7 mouse cellular contexts compared by ENCODE assay signal in genomic region chr12:17032694-17033463, GRCm38 (mm10). TPM values are rescaled to one million over a fixed set of nuclear protein-coding genes. Genes with fewer than 3 reads are reported as not detected.
DNase-seq lines count a peak whose midpoint lies in the region; ATAC-seq and TF ChIP-seq lines count a peak whose summit lies in the region.

No protein-coding gene starts in this region.

- H3K4me2 ChIP-seq in embryonic facial prominence, embryonic 14.5 days (ENCODE audit: low read depth, low read length): no peak overlapping the region
- no peak overlapping the region for H3K4me2 ChIP-seq in midbrain, embryonic 12.5 days (replicated peaks)

- DNase-seq in MN1 (ENCODE audit: low spot score): peak; percentile 86
- DNase-seq in adrenal gland, postnatal 36 days: peak; percentile 79 to 85
- peak; percentile 88 for DNase-seq in embryonic facial prominence, embryonic 14.5 days (ENCODE audit: low spot score)
- DNase-seq in left cerebral cortex, postnatal 14 days (ENCODE audit: low spot score in 2 of 2): peak; percentile 88 to 93

- ATAC-seq in embryonic facial prominence, embryonic 14.5 days (ENCODE audit: low read depth): no peak
- peak; percentile 63 to 66 for ATAC-seq in hematopoietic stem cell, adult 5-6 weeks (replicated peaks in 1 of 2; ENCODE audit: insufficient read depth in 1 of 2, low FRiP score in 2 of 2, low TSS enrichment in 1 of 2, low read depth in 1 of 2, poor library complexity in 2 of 2, severe bottlenecking in 2 of 2)
- ATAC-seq in midbrain, embryonic 12.5 days (ENCODE audit: low FRiP score, low read depth): 0 out of 2 replicates have a peak, but pooled peaks have one; percentile 48

- H3K27ac ChIP-seq in embryonic facial prominence, embryonic 14.5 days (replicated peaks; ENCODE audit: low read depth, low read length): no peak overlapping the region
- no peak overlapping the region for H3K27ac ChIP-seq in midbrain, embryonic 12.5 days (replicated peaks)
- H3K27ac ChIP-seq in small intestine, adult 2 months (ENCODE audit: insufficient read depth, low read depth, low read length): no peak overlapping the region

- H3K9ac ChIP-seq in embryonic facial prominence, embryonic 14.5 days (ENCODE audit: low read depth, low read length): no peak overlapping the region
- H3K9ac ChIP-seq in midbrain, embryonic 12.5 days (replicated peaks): no peak overlapping the region

- no peak overlapping the region for H3K4me3 ChIP-seq in embryonic facial prominence, embryonic 14.5 days (ENCODE audit: low read depth, low read length)
- H3K4me3 ChIP-seq in midbrain, embryonic 12.5 days: no peak overlapping the region
- H3K4me3 ChIP-seq in small intestine, adult 2 months (ENCODE audit: low read depth, low read length): no peak overlapping the region

- WGBS in embryonic facial prominence, embryonic 14.5 days: 33% methylated on average over 13 of the region's 13 CpGs
- WGBS in midbrain, embryonic 12.5 days: 36% methylated on average over 13 of the region's 13 CpGs
- 32% methylated on average over 13 of the region's 13 CpGs for WGBS in small intestine, adult 2 months

- H3K36me3 ChIP-seq in embryonic facial prominence, embryonic 14.5 days (ENCODE audit: control insufficient read depth, insufficient read depth, low read length): no peaks in the 10 kb centered on the region
- H3K36me3 ChIP-seq in midbrain, embryonic 12.5 days: no peaks in the 10 kb centered on the region
- H3K36me3 ChIP-seq in small intestine, adult 2 months (ENCODE audit: control insufficient read depth, insufficient read depth, low read length): no peaks in the 10 kb centered on the region

- no peak for TF ChIP-seq POLR2A in small intestine, adult 2 months (IDR thresholded peaks at IDR 0.05; ENCODE audit: low read depth, low read length)

- H3K4me1 ChIP-seq in embryonic facial prominence, embryonic 14.5 days (ENCODE audit: control insufficient read depth, insufficient read depth, low read length): no peaks in the 10 kb centered on the region
- H3K4me1 ChIP-seq in midbrain, embryonic 12.5 days: peaks cover 6% of the 10 kb centered on the region; the same call in 1 of the 2 replicates
- H3K4me1 ChIP-seq in small intestine, adult 2 months (ENCODE audit: control insufficient read depth, insufficient read depth, insufficient read length, low read length): no peaks in the 10 kb centered on the region

- no peaks in the 10 kb centered on the region for H3K9me3 ChIP-seq in embryonic facial prominence, embryonic 14.5 days (ENCODE audit: control insufficient read depth, low read length)
- H3K9me3 ChIP-seq in midbrain, embryonic 12.5 days: no peaks in the 10 kb centered on the region

- intact Hi-C loops in left cerebral cortex, postnatal 14 days (cut with DNase I): loop anchor here (2.0 kb wide), 2 partner anchors 144 to 224 kb away; partner anchors contain the start of gene Kcnf1

- no peaks in the 10 kb centered on the region for H3K27me3 ChIP-seq in embryonic facial prominence, embryonic 14.5 days (replicated peaks; ENCODE audit: control insufficient read depth, insufficient read depth, low read length)
- 0 out of 2 replicates have a peak, but pooled peaks cover 4% of the 10 kb centered on the region for H3K27me3 ChIP-seq in midbrain, embryonic 12.5 days
- no peaks in the 10 kb centered on the region for H3K27me3 ChIP-seq in small intestine, adult 2 months (ENCODE audit: control insufficient read depth, insufficient read depth, low read length)

- TF ChIP-seq CTCF in small intestine, adult 2 months (IDR thresholded peaks at IDR 0.05; ENCODE audit: extremely low read depth, insufficient read length, insufficient replicate concordance, low read depth, low read length): peak; percentile 24; the same call in 1 of the 2 replicates

RNA-seq across cellular contexts. Expression of gene 2410004P03Rik, which starts 21.4 kb away (rescaled TPM):
- total RNA-seq in adrenal gland, postnatal 36 days (2021): not detected
- 1.7 and 3.8 TPM in 2 replicates for polyA plus RNA-seq in embryonic facial prominence, embryonic 14.5 days (2014; fragmentation: Nextera tagmentation; extraction: Ambion mirVana)
- 0.99 and 1.2 TPM in 2 replicates for total RNA-seq in hematopoietic stem cell, adult 5-6 weeks (2017)
- under 1 TPM; 0.59 to 0.72 TPM for total RNA-seq in left cerebral cortex, postnatal 14 days (2021)
- 0.45 and 0.93 TPM in 2 replicates for polyA plus RNA-seq in midbrain, embryonic 12.5 days (2016; fragmentation: Nextera tagmentation; extraction: Ambion mirVana)
- polyA plus RNA-seq in small intestine, adult 2 months (2012; rRNA removed): 0.05 and 0.06 TPM in 2 replicates

RNA-seq across cellular contexts. Expression of gene Pqlc3, which starts 32.7 kb away (rescaled TPM):
- total RNA-seq in adrenal gland, postnatal 36 days (2021): 10 to 100 TPM in 1 of 2 experiments, 1 to 10 TPM in 1; 5.1 to 11.1 TPM
- polyA plus RNA-seq in embryonic facial prominence, embryonic 14.5 days (2014; fragmentation: Nextera tagmentation; extraction: Ambion mirVana): 12.3 and 13.1 TPM in 2 replicates
- 31.6 and 42.1 TPM in 2 replicates for total RNA-seq in hematopoietic stem cell, adult 5-6 weeks (2017)
- 1 to 10 TPM in 1 of 2 experiments, under 1 TPM in 1; 0.97 to 1.3 TPM for total RNA-seq in left cerebral cortex, postnatal 14 days (2021)
- 3.0 and 3.3 TPM in 2 replicates for polyA plus RNA-seq in midbrain, embryonic 12.5 days (2016; fragmentation: Nextera tagmentation; extraction: Ambion mirVana)
- 67.4 and 68.2 TPM in 2 replicates for polyA plus RNA-seq in small intestine, adult 2 months (2012; rRNA removed)
